Mouse (Mus musculus) forebrain, embryonic 12.5 days (tissue): ENCODE measurements around the gene Gm10964. TPM values are rescaled to one million over a fixed set of nuclear protein-coding genes. Genes with fewer than 3 reads are reported as not detected.
A peak's percentile ranks its signal among the peaks of the same experiment; 100 is the strongest.

Experiments
- ATAC-seq: fragments of 200-750 bp; cut with Nextera tagmentation; 2 replicates; pipeline ENCODE4 v1.8.0; 2017; ENCODE audit warnings: moderate TSS enrichment; ENCODE audit not compliant: low FRiP score
- H3K27ac ChIP-seq: fragments of 300-500 bp; sonication (generic); 2 replicates; pipeline ENCODE4 v1.5.1; 2016; ENCODE audit warnings: mild to moderate bottlenecking
- H3K27me3 ChIP-seq: fragments of 300-500 bp; sonication (generic); 2 replicates; pipeline ENCODE4 v1.6.1; 2016; ENCODE audit warnings: mild to moderate bottlenecking
- H3K36me3 ChIP-seq: fragments of 300-500 bp; sonication (generic); replicated peaks from 2 replicates; pipeline ENCODE4 v1.6.1; 2016; ENCODE audit warnings: mild to moderate bottlenecking
- H3K4me1 ChIP-seq: fragments of 300-500 bp; sonication (generic); 2 replicates; pipeline ENCODE4 v1.6.1; 2016
- H3K4me2 ChIP-seq: fragments of 300-500 bp; sonication (generic); 2 replicates; pipeline ENCODE4 v1.6.1; 2016; ENCODE audit warnings: mild to moderate bottlenecking, moderate library complexity
- H3K4me3 ChIP-seq: fragments of 300-500 bp; sonication (generic); replicated peaks from 2 replicates; pipeline ENCODE4 v1.5.1; 2016; ENCODE audit warnings: mild to moderate bottlenecking
- H3K9ac ChIP-seq: fragments of 300-500 bp; sonication (generic); 2 replicates; pipeline ENCODE4 v1.6.1; 2016; ENCODE audit warnings: mild to moderate bottlenecking
- H3K9me3 ChIP-seq: fragments of 300-500 bp; sonication (generic); 2 replicates; pipeline ENCODE4 v1.6.1; 2016
- WGBS: fragments of 180-500 bp; shearing (Covaris S2); methylation state at CpG from one replicate; pipeline ENCODE4 v1.1.7; 2016; 5-methylcytosine and 5-hydroxymethylcytosine counted together
- polyA plus RNA-seq: library from polyadenylated mRNA; unstranded; fragments of >200 nt; fragmentation: Nextera tagmentation; extraction: Ambion mirVana; gene quantifications from 2 replicates; pipeline ENCODE4 v1.2.1, GENCODE M21; 2016

Gene Gm10964
- not detected in 2 replicates for polyA plus RNA-seq

DNA sequence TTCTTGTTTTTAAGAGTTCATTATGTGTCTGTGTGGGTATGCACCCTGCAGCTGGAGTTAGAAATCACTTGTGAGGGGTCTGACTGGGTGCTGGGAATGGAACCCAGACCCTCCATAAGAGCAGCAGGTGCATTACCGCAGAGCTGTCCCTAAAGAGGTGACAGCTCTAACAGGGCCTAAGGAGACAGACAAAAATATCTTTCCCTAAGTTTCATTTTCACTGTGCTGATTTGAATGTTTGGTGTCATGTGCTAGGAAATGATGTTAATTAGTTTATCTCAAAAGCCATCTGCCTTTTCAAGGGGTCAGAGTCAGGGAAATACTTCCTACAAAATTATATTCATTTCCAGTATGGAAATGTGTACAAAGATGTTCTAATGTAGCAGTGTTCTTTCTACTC is at the start of gene Gm10964:
Gene Gm10964, plus strand, starts transcription at position 38 of the 400 bp plus-strand sequence.
- Histone ChIP-seq H3K9ac (no peak within 1 kb of the TSS), H3K36me3 (peaks cover 19% of the 10 kb centered on the region), H3K27me3 (peaks cover 6% of the 10 kb centered on the region), H3K4me2 (peak within 1 kb of the TSS; percentile 51), H3K27ac (peak within 1 kb of the TSS; percentile 89), H3K4me3 (peak within 1 kb of the TSS; percentile 19; the same call in 1 of the 2 replicates), H3K4me1 (peaks cover 48% of the 10 kb centered on the region), H3K9me3 (no peaks in the 10 kb centered on the region)
- ATAC-seq, result no peak
- 91% methylated on average over 1 of the region's 1 CpGs for WGBS

- no peak overlapping the region for H3K4me2 ChIP-seq
- H3K4me3 ChIP-seq, result no peak overlapping the region
- H3K9ac ChIP-seq, result no peak overlapping the region
- WGBS, result 87% methylated on average over 3 of the region's 3 CpGs
- no peaks in the 10 kb centered on the region for H3K4me1 ChIP-seq
- ATAC-seq, result no peak
- no peak overlapping the region for H3K27ac ChIP-seq
- no peaks in the 10 kb centered on the region for H3K9me3 ChIP-seq
- H3K27me3 ChIP-seq, result no peaks in the 10 kb centered on the region
- H3K36me3 ChIP-seq, result no peaks in the 10 kb centered on the region
Observed at GRCm38 (mm10) chr3:103690506-103690905, 48.7 kb upstream of the Gm10964 start.

DNA sequence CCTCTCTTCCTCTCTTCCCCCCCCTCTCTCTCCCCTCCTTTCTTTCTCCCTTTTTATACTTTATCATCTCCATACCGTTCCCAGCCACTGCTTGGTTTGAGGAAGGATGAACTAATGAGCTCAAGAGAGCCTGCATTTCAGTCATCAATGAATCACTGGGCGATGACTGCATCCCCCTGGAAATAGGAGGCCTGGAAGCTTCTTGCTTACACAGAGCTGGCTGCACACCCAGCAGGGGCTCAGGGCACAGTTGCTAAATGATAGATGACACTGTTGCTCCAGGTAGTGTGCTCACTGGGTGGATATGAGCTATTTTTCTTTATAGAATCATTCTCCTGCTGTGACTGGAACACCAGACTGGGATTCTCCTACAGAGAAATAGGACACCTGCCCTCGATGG is 43.6 kb upstream of the Gm10964 start:
- H3K4me1 ChIP-seq, result no peaks in the 10 kb centered on the region
- 60% methylated on average over 3 of the region's 3 CpGs for WGBS
- no peaks in the 10 kb centered on the region for H3K36me3 ChIP-seq
- no peak for ATAC-seq
- H3K9ac ChIP-seq, result no peak overlapping the region
- H3K4me3 ChIP-seq, result no peak overlapping the region
- H3K27ac ChIP-seq, result no peak overlapping the region
- H3K9me3 ChIP-seq, result no peaks in the 10 kb centered on the region
- no peak overlapping the region for H3K4me2 ChIP-seq
- no peaks in the 10 kb centered on the region for H3K27me3 ChIP-seq

GRCm38 (mm10) chr3:103696388-103696925 is 42.7 kb upstream of the Gm10964 start:
- H3K9ac ChIP-seq, result no peak overlapping the region
- no peaks in the 10 kb centered on the region for H3K36me3 ChIP-seq
- no peak for ATAC-seq
- no peaks in the 10 kb centered on the region for H3K4me1 ChIP-seq
- no peak overlapping the region for H3K27ac ChIP-seq
- H3K9me3 ChIP-seq, result no peaks in the 10 kb centered on the region
- H3K4me2 ChIP-seq, result no peak overlapping the region
- no peaks in the 10 kb centered on the region for H3K27me3 ChIP-seq
- 92% methylated on average over 1 of the region's 1 CpGs for WGBS
- no peak overlapping the region for H3K4me3 ChIP-seq

DNA sequence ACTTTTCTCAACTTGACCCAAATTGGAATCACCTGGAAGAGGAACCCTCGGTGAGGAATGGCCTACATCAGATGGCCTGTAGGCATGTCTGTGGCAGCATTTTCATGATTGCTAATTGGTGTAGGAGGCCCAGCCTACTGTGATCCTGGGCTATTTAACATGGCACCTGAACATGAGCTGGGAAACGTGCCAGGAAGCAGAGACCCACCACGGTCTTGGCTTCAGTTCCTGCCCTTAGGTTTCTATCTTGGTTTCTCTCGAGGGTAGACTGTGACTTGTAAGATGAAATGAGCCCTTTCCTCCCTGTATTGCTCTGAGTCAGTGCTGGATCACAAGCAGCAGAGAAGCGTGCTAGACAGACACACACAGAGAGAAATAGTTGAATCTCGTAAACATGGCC is 34.5 kb upstream of the Gm10964 start:
- 83% methylated on average over 6 of the region's 6 CpGs for WGBS
- Histone ChIP-seq H3K9me3 (no peaks in the 10 kb centered on the region), H3K36me3 (no peaks in the 10 kb centered on the region), H3K27ac (no peak overlapping the region), H3K9ac (no peak overlapping the region), H3K4me2 (no peak overlapping the region), H3K4me3 (no peak overlapping the region), H3K27me3 (0 out of 2 replicates have a peak, but pooled peaks cover 3% of the 10 kb centered on the region), H3K4me1 (no peaks in the 10 kb centered on the region)
- ATAC-seq, result no peak

DNA sequence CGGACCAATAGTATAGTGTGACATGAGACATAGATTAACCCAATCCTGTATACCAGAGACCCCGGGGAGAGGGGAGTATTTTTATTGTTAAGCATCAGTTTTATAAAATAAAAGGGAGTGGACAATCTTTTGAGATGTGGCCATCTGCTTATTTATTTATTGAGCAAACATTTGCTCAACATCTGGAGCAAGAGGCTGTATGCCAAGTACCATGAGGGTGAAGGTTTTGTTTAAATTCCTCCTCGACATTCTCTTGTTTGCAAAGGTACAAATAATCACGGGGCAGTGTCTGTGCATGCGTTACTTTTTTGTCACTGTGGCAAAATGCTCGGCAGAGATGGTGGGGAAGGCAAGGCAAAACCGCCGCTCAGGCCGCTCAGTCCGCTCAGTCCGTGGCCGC is 33.7 kb upstream of the Gm10964 start:
- H3K36me3 ChIP-seq, result no peaks in the 10 kb centered on the region
- H3K4me3 ChIP-seq, result no peak overlapping the region
- H3K4me1 ChIP-seq, result no peaks in the 10 kb centered on the region
- H3K27me3 ChIP-seq, result 0 out of 2 replicates have a peak, but pooled peaks cover 3% of the 10 kb centered on the region
- no peak for ATAC-seq
- no peak overlapping the region for H3K4me2 ChIP-seq
- H3K9ac ChIP-seq, result no peak overlapping the region
- 94% methylated on average over 12 of the region's 12 CpGs for WGBS
- H3K9me3 ChIP-seq, result no peaks in the 10 kb centered on the region
- H3K27ac ChIP-seq, result no peak overlapping the region

DNA sequence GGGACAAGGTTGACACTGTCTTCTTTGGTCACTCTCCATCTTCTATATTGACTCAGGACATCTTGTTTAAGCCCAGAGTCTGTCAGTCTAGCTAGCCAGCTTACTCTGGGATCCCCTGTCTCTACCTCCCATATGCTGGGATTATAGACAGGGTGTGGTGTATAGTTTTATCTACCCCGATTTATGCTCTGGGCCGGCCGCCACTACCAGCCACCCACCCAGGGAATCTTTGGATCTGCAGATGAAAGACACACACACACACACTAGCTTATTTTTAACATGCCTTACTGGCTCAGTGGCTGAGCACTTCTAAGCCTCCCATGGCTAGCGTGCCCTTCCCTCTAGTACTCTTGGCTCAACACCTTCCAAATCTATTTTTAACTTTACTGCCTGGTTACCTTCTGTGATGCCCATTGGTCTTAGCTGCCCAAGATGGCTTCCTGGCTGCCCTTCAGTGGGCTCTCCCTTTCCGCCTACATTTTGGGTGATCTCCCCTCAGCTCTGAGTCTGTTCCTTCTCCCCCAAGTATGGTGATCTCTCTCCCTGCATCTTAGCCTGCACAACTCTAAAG is 29.6 kb upstream of the Gm10964 start:
- Histone ChIP-seq H3K4me1 (no peaks in the 10 kb centered on the region), H3K4me3 (no peak overlapping the region), H3K9me3 (no peaks in the 10 kb centered on the region), H3K9ac (no peak overlapping the region), H3K27ac (no peak overlapping the region), H3K27me3 (0 out of 2 replicates have a peak, but pooled peaks cover 3% of the 10 kb centered on the region), H3K36me3 (no peaks in the 10 kb centered on the region), H3K4me2 (no peak overlapping the region)
- 97% methylated on average over 5 of the region's 5 CpGs for WGBS
- no peak for ATAC-seq

DNA sequence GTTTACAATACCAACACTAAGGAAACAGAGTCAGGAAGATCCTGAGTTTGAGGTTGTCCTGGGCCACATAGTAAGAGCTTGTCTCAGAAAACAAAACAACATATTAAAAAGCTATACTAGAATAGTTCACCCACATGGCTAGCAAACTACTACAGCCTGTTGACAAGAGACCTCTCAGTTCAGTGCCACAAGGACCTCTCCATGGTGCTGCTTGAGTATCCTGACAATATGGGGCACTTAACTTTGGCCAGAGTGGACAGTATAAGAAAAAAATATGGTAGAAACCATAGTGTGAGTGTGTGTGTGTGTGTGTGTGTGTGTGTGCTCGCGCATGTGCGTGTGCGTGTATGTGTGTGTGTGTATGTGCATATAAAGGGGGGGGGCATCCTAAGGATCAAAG is 27.0 kb upstream of the Gm10964 start:
- no peak overlapping the region for H3K9ac ChIP-seq
- peaks cover 3% of the 10 kb centered on the region; the same call in 1 of the 2 replicates for H3K27me3 ChIP-seq
- ATAC-seq, result no peak
- 100% methylated on average over 4 of the region's 4 CpGs for WGBS
- H3K4me2 ChIP-seq, result no peak overlapping the region
- no peaks in the 10 kb centered on the region for H3K9me3 ChIP-seq
- H3K4me1 ChIP-seq, result peaks cover 10% of the 10 kb centered on the region
- no peak overlapping the region for H3K27ac ChIP-seq
- H3K4me3 ChIP-seq, result no peak overlapping the region
- H3K36me3 ChIP-seq, result no peaks in the 10 kb centered on the region

GRCm38 (mm10) chr3:103714236-103714875 is 24.8 kb upstream of the Gm10964 start:
- H3K4me3 ChIP-seq, result no peak overlapping the region
- no peak for ATAC-seq
- WGBS, result 80% methylated on average over 7 of the region's 7 CpGs
- H3K27ac ChIP-seq, result no peak overlapping the region
- no peaks in the 10 kb centered on the region for H3K9me3 ChIP-seq
- no peak overlapping the region for H3K4me2 ChIP-seq
- no peaks in the 10 kb centered on the region for H3K36me3 ChIP-seq
- H3K4me1 ChIP-seq, result peaks cover 13% of the 10 kb centered on the region
- no peaks in the 10 kb centered on the region; the same call in 1 of the 2 replicates for H3K27me3 ChIP-seq
- H3K9ac ChIP-seq, result no peak overlapping the region

- Histone ChIP-seq H3K27ac (no peak overlapping the region), H3K36me3 (no peaks in the 10 kb centered on the region), H3K4me1 (peaks cover 13% of the 10 kb centered on the region), H3K4me3 (no peak overlapping the region), H3K4me2 (no peak overlapping the region), H3K9me3 (no peaks in the 10 kb centered on the region), H3K9ac (no peak overlapping the region), H3K27me3 (no peaks in the 10 kb centered on the region; the same call in 1 of the 2 replicates)
- 81% methylated on average over 8 of the region's 8 CpGs for WGBS
- no peak for ATAC-seq
Observed at GRCm38 (mm10) chr3:103714942-103715341, 24.2 kb upstream of the Gm10964 start.

GRCm38 (mm10) chr3:103715762-103716693 is 23.1 kb upstream of the Gm10964 start:
- no peak for ATAC-seq
- H3K9me3 ChIP-seq, result no peaks in the 10 kb centered on the region
- no peaks in the 10 kb centered on the region for H3K36me3 ChIP-seq
- peaks cover 13% of the 10 kb centered on the region for H3K4me1 ChIP-seq
- no peak overlapping the region for H3K27ac ChIP-seq
- no peak overlapping the region for H3K4me3 ChIP-seq
- H3K27me3 ChIP-seq, result no peaks in the 10 kb centered on the region; the same call in 1 of the 2 replicates
- no peak overlapping the region for H3K9ac ChIP-seq
- H3K4me2 ChIP-seq, result no peak overlapping the region
- WGBS, result 30% methylated on average over 11 of the region's 11 CpGs
